16 mouse cellular contexts compared by ENCODE assay signal in the genomic region with DNA sequence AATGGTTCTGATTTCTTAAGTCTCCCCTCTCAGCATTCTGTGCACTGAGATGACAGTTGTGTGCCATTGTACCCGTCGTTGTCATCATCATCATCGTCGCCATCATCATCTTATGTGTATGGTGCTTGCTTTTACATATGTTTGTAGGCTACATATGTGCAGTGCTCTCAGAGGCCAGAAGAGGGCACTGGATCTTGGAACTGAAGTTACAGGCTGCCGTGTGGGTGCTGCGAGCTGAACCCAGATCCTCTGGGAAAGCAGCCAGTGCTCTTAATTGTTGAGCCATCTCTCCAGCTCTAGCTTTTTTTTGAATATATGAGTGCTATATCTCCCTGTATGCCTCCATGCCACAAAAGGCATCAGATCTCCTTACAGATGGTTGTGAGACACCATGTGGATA. TPM values are rescaled to one million over a fixed set of nuclear protein-coding genes. Genes with fewer than 3 reads are reported as not detected.
DNase-seq lines count a peak whose midpoint lies in the region; TF ChIP-seq lines count a peak whose summit lies in the region.
"Had no signal": no experiment of that assay in that cellular context is flagged by ENCODE, and none has a peak within 500 bp of the region (broad histone marks: within the 10 kb centered on the region; RNA-seq: fewer than 3 reads in every experiment).

No protein-coding gene starts in this region.

- peaks cover 2% of the 10 kb centered on the region; the same call in 1 of the 2 replicates for H3K4me1 ChIP-seq in heart, adult 2 months (ENCODE audit: control insufficient read depth, insufficient read depth, low read length)
- peaks cover under 1% of the 10 kb centered on the region; the same call in 1 of the 2 replicates for H3K4me1 ChIP-seq in bone marrow, adult 2 months (ENCODE audit: control insufficient read depth, insufficient read depth, low read length)

- TF ChIP-seq POLR2A in heart, adult 2 months (IDR thresholded peaks at IDR 0.05; ENCODE audit: insufficient read depth, low read depth, low read length), result no peak
- TF ChIP-seq POLR2A in bone marrow, adult 2 months (IDR thresholded peaks at IDR 0.05; ENCODE audit: borderline replicate concordance, control insufficient read depth, low read depth, low read length), result no peak

- H3K27me3 ChIP-seq in heart, adult 2 months (ENCODE audit: control insufficient read depth, insufficient read depth, low read length), result no peaks in the 10 kb centered on the region
- H3K27me3 ChIP-seq: limb, embryonic 12.5 days; neural tube, embryonic 15.5 days had no signal

- TF ChIP-seq EP300 in heart, adult 2 months (IDR thresholded peaks at IDR 0.05; ENCODE audit: insufficient read depth, low read depth, low read length), result no peak

- WGBS in heart, adult 2 months, result 80% methylated on average over 6 of the region's 6 CpGs
- WGBS in bone marrow, adult 2 months, result 80% methylated on average over 6 of the region's 6 CpGs

- no peak overlapping the region for H3K4me3 ChIP-seq in heart, adult 2 months
- no peak overlapping the region for H3K4me3 ChIP-seq in bone marrow, adult 2 months (replicated peaks; ENCODE audit: control insufficient read depth, low read depth, low read length)
- H3K4me3 ChIP-seq: limb, embryonic 12.5 days; neural tube, embryonic 15.5 days had no signal

- DNase-seq in heart, adult 2 months, result no peak
- no peak for DNase-seq in heart, adult 11 months
- DNase-seq in lung, postnatal 36 days, result peak; percentile 14
- DNase-seq in lung, postnatal 10 days, result no peak
- peak; percentile 44 for DNase-seq in CD4-positive helper T cell, adult 2 months (ENCODE audit: low read depth, low spot score)
- no peak for DNase-seq in yolk sac, embryonic 10.5 days (ENCODE audit: low spot score)
- DNase-seq in right cerebral cortex, postnatal 14 days, result no peak
- DNase-seq: cerebellum, adult 9-10 months; heart, adult 18-20 months; heart, postnatal 10 days; kidney, postnatal 25 days; layer of hippocampus, postnatal 36 days; lung, postnatal 14 days had no signal

- H3K36me3 ChIP-seq in heart, adult 2 months (ENCODE audit: control insufficient read depth, insufficient read depth, low read length), result no peaks in the 10 kb centered on the region
- H3K36me3 ChIP-seq: limb, embryonic 12.5 days; neural tube, embryonic 15.5 days had no signal

- no peaks in the 10 kb centered on the region for H3K79me2 ChIP-seq in heart, adult 2 months (replicated peaks; ENCODE audit: control insufficient read depth, insufficient read depth, low read length)

- H3K9ac ChIP-seq in heart, adult 2 months (ENCODE audit: low read depth, low read length), result no peak overlapping the region
- H3K9ac ChIP-seq: limb, embryonic 12.5 days; neural tube, embryonic 15.5 days had no signal

- intact Hi-C loops in heart, adult 2 months (cut with DNase I), result loop anchor here (10.0 kb wide), 1 partner anchor 142 kb away; no protein-coding TSS in a partner anchor

- TF ChIP-seq CTCF in heart, adult 2 months (IDR thresholded peaks at IDR 0.05), result peak; percentile 21; the same call in 1 of the 2 replicates
- peak; percentile 32; the same call in 1 of the 2 replicates for TF ChIP-seq CTCF in bone marrow, adult 2 months (IDR thresholded peaks at IDR 0.05; ENCODE audit: control insufficient read depth, insufficient read depth, low read length)

- no peak overlapping the region for H3K27ac ChIP-seq in heart, adult 2 months
- H3K27ac ChIP-seq in bone marrow, adult 2 months (ENCODE audit: control insufficient read depth, insufficient read depth, low read depth, low read length, poor library complexity), result no peak overlapping the region
- H3K27ac ChIP-seq: limb, embryonic 12.5 days; neural tube, embryonic 15.5 days had no signal

RNA-seq across cellular contexts. Expression of gene Map4k1, which starts 55.4 kb away (rescaled TPM):
- 1 to 10 TPM in 1 of 2 experiments, under 1 TPM in 1; 0.91 to 1.1 TPM for total RNA-seq in heart, adult 2 months (2021)
- polyA plus RNA-seq in heart, adult 2 months (2012; rRNA removed), result 2.7 and 3.4 TPM in 2 replicates
- 43.0 and 111 TPM in 2 replicates for polyA plus RNA-seq in bone marrow, adult 2 months (2011; ENCODE audit: insufficient read depth, insufficient read length, low replicate concordance, missing spikeins)

RNA-seq across cellular contexts. Expression of gene Eif3k, which starts 55.6 kb away (rescaled TPM):
- 100 to 1,000 TPM; 156 to 177 TPM for total RNA-seq in heart, adult 2 months (2021)
- 221 and 283 TPM in 2 replicates for polyA plus RNA-seq in heart, adult 2 months (2012; rRNA removed)
- 184 and 225 TPM in 2 replicates for polyA plus RNA-seq in bone marrow, adult 2 months (2011; ENCODE audit: insufficient read depth, insufficient read length, low replicate concordance, missing spikeins)

Comparison
In these comparisons a context has a peak if more than half of its experiments do, and no peak if none do; other contexts are left out.
1. DNase-seq: peak in lung, postnatal 36 days (single experiment) and CD4-positive helper T cell, adult 2 months (single experiment); none in heart, adult 2 months (0 of 2), heart, adult 11 months (single experiment), lung, postnatal 10 days (single experiment), yolk sac, embryonic 10.5 days (single experiment) and right cerebral cortex, postnatal 14 days (single experiment).
2. RNA of gene Map4k1, which starts 55.4 kb away (polyA plus RNA-seq): 43.0 to 111 TPM in bone marrow, adult 2 months; 2.7 to 3.4 TPM in heart, adult 2 months; every median in the first group is over 10 times any median in the second.